Mouse (Mus musculus) left cerebral cortex, adult 8-10 months (tissue): ENCODE measurements around the gene Fam135a. TPM values are rescaled to one million over a fixed set of nuclear protein-coding genes. Genes with fewer than 3 reads are reported as not detected.

Experiments used
- total RNA-seq, 4 experiments: library from RNA; stranded (reverse); gene quantifications; 2 replicates each; pipeline ENCODE4 v1.2.4; 2022

Fam135a gene
- total RNA-seq, 4 experiments from 2014 or later, result 32.0 to 37.2 (median 32.5) TPM

Other genes starting within 250 kb of the Fam135a start
- gene Smap1, start 178.0 kb downstream of the Fam135a start, total RNA-seq, result 100 to 1,000 TPM; 131 to 152 (median 139) TPM
- 10 to 100 TPM; 45.8 to 54.6 (median 51.3) TPM for gene Sdhaf4, start 94.7 kb downstream of the Fam135a start, total RNA-seq
- gene Col9a1, start 77.3 kb upstream of the Fam135a start, total RNA-seq, result under 1 TPM; 0.26 to 0.77 (median 0.65) TPM